Mouse (Mus musculus) CD4-positive, CD25-positive, alpha-beta regulatory T cell, adult 4 months (primary cell): ENCODE results near the gene Hoxa11. TPM values are rescaled to one million over a fixed set of nuclear protein-coding genes. Genes with fewer than 3 reads are reported as not detected.

Source experiments
- ATAC-seq: one replicate; pipeline ENCODE4 v1.8.0; 2017
- polyA plus RNA-seq, 2 experiments: library from polyadenylated mRNA; unstranded; fragments of 100-300 nt; shearing (Covaris generic); gene quantifications; one replicate each; pipeline ENCODE4 v1.2.1; 2017

The Hoxa11 gene
- polyA plus RNA-seq, 2 experiments from 2014 or later: not detected

DNA sequence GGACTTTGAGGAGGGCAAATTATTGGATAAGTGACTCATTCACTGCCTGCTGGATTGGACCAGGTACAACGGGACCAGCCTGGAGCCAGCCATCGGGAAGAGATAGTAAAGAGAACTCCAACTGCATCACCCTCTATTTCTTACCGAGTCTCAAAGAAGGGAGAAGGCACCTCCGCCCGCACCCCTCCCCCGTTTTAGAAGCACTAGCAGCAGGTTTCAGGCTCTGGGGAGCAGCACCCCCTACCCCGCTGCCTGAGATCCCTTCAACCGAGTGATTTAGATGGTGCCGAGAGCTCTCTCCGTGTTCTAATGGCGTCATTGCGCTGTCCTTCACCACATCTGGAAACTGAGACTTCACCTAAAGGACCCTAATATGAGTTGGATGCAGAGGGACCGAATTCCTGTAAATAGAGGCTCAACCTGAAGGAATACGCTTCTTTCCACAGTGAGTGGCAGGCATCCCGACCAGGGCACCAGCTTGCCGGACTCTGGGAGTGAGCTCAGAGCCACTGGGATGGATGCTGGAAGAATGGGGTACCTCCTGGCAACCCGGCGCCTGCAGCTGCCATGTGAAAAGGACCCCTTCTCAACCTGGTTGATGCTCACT, 19.8 kb upstream of the Hoxa11 start:
- ATAC-seq: no peak

DNA sequence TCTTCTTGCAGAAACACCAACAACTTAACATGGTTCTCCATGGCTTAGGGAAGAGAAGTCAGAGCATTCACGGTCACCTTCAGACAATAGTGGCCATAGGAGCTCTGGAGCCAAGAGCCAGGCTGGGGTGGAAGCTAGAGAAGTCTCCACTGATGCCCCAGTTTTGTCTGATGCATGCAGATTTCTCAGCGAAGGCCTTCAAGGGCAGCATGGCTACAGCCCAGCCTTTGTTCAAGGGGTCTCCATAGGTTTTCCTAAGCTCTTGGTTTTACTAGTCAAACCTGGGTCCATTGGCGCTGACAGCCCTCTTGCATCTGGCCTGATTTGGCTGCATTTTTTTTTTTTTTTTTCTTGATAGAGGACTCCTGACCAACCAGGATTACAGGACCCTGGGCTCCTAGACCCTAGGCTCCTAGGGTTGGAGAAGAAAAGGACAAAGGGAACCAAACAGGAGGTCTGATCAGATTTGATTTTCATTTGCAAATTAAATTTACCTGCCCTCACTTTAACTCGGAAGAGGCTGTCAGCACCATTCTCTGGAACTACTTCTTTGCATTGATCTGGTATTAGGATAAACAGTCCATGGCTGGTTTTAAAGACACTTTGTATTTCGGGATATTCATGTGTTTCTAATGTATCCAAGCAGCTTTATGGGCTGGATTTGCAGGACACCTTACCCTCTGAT, 18.6 kb upstream of the Hoxa11 start:
- ATAC-seq: no peak

DNA sequence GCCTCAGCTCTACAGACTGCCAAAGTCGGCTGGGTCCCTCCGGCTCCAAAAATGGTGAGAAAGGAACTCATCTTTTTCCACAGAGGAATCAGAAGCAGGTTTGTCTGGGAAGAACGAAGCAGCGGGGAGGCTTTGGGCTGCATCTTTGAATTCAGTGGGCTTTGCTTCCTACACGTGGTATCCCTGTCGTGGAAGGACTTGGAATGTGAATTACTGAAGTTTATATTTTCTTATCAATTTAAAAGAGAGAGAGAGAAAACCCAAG, 17.6 kb upstream of the Hoxa11 start:
- no peak for ATAC-seq

DNA sequence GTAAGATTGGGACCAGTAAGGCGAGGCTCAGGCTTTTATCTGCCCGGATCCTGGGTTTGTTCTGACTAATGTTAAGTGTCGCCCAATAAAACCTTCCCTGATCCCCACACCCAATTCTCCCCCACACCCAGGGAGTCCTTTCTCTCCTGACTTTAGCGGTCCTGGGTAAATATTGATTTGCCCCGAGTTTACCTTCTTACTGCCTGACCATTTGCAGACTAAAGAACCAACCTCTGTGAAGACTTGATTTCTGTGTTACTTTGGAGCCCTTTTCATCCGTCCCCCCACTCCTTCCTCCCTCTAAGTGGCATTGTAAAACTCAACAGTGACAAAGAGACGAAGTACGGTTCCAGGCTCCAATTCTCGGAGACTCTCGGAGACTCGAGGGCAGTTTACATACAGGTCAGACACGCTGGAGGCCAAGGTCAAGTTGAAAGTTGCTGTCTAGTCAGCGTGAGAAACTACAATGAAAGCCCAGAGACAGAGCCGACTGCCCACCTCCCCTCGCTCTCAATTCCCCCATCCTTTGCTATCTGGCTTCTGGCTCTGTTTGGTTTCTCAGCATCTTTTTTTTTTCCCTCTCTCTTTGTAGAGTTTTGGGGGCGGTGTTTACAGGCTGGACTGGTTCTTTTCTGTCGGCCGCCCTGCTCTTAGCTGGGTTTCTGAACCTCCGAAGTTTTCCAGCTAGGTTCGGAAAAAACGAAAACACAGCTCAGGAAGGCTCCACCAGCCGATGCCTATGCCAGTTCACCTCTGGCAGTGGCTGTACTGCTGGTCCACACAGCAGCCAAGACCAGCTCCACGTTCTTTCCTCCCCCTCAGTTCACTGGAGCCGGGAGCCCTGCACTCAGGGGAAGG, 17.1 kb upstream of the Hoxa11 start:
- no peak for ATAC-seq

DNA sequence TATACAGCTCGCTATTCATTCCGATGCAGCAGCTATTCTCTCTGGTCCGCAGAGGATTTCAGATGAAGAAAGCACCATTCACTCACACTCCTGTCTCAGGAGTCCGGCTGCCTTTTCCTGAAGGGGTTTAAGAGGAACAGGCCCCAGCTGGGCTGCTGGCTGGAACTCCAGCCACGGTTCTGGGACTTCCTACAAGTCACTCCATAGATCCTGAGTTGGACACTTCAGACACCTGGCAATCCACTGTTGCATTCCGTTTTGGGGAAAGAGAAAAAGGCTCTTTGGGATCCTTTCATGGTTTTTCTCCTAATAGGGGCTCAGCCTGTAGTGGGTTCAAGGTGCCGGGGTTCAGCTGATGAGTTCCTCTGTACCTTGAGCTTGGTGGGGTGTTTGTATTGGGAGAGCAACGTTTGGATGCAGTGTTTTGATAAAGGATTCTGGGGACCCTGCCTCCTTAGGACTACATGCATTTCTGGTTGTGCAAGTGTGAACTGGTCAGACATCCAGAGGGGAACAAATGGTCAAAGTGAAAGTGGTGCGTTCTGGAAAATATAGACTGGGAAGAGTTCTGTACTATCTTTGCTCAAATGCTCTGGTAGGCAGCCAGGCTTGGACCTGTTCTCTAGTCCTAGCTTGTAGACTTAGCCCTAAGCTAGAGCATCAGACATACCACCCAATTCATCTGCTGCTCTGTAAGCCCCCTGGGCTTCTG, 16.3 kb upstream of the Hoxa11 start:
- no peak for ATAC-seq

DNA sequence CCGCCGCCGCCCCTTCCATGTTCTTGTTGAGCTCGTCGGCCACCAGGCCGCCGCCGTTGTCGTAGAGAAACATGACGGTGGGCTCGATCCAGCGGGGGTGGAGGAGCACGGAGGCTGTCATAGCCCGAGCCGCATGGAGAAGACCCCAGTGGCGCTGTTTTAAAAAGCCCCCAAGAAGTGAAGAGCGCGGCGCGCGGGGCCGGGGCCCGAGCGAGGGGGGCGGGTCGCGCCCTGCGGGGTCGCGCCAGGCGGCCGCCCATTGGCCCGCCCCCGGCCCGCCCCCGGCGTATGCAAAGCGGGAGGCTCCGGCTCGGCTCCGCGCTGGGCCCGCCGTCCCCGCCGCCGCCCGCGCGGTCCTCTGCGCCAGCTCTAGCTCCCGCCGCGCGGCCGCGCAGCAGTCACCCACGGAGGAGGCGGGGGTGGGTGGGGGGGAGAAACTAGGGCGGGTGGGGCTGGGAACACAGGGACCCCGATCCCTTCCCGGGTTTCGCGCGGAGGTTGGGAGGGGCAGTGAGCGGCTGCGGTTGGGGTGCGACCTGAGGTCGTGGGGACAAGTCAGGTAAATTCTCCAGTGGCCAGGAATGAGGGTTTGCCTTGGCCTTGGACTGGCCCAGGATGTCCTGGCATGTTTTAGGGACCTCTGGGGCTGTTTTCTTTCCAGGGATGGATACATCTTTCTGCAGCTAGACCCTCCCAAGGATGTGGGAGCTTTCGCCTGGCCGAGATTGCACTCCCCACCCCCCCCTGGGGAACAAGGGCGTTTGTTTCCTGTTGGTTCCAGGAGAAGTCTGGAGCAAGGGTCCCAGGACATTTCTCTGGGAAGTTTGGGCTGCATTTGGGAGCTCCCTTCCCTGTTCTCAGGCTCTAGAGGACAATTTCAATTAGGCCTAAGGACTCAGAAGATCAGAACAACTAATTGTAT, 15.3 kb upstream of the Hoxa11 start, which contains the start of gene Hoxa13:
TSS of gene Hoxa13 (minus strand) at position 227 of the 922 bp plus-strand sequence.
- peak; percentile 15 for ATAC-seq

- ATAC-seq: peak; percentile 13
Measured at GRCm38 (mm10) chr6:52259811-52260261, 14.2 kb upstream of the Hoxa11 start.

DNA sequence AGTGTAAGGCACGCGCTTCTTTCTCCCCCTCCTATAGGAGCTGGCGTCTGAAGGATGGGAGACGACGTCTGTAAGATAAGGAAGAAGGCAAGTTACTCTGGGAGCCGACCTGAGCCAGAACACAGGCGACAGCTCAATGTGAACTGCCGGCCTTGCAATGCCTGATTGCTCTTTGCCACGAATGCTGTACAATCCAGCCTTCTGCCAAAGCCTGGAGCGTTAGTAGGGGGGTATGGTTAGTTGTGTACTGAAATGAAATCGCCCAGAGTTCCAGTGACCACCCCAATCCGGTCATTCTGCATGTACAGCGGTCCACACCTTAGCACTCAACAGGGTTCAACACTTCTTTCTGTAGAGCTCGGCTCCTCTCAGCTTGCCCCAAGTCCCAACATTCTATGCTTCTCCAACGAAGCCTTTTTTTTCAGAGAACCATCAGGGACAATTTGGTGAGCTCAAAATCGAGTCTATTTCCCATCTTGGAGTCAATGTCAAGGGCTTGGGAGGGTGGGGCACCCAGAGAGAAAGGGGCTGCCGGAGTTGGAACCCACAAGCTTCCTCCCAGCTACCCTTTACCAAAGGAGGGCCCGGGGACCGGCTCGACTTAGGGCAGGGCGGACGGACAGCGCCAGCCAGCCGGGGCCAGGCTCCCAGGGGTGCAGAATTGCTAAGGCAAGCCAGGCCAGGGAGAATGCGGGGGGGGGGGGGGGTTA, 13.6 kb upstream of the Hoxa11 start:
- ATAC-seq: no peak

DNA sequence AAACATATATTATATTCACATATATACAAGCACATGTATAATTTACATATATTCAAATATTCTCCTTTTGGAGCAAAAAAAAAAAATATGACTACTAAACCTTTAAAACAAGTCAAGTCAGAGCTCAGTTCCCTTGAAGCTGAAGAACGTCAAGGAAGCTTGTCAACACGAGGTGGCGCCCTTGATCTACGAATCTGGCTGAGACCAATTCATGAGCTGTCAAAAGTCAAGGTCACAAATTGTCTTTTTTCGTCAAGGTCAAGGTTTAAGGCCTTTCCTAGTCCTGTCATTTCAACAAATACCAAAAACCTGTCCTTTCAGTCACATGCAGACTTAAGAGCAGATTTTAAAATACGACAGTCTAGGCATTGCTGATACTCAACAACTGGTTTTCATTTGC, 11.3 kb upstream of the Hoxa11 start:
- ATAC-seq: peak; percentile 59

DNA sequence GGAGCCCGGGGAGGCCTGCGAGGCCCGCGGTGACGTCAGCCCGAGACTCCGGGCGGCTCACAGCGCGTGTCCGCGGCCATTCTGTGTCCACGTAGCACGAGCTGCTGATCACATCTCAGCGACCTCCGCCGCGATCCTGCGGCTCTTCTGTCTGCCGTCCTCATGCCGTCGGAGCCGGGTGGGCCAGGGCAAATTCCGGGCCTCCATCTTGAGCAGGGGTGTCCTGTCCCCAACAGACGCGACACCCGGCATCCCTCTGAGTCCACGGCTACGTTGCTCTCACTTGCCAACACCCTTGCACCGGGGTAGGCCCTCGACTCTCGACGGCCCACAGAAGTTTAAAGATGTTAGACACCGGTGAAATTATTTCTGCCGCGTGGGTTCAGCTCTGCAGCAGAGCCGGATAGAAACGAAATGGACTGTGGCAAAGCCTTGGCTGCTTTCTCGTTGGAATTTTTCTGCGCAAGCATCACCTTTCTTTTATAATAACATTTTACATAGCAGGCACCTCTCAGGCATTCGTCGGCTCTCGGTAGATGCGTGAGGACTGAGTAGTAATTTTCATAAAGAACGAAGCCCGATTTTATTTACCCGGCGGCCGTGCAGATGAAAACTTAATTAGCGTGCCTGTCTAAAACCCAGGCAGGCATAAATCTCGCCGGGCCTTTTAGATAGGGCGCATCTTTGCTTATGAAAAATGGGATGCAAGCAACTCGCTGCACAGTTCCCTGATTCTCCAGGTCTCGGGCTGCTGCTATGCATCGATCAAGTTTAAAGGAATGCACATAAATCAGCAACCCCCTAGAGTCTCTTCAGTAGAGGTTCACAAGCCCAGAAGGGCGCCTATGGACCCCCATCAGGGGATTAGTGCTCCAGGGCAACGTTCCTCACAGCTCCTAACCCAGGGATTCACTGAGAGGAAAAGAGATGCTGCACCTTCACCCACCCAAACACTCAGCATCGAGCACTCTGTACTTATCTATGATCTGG, 8.2 kb upstream of the Hoxa11 start:
- peak; percentile 27 for ATAC-seq

DNA sequence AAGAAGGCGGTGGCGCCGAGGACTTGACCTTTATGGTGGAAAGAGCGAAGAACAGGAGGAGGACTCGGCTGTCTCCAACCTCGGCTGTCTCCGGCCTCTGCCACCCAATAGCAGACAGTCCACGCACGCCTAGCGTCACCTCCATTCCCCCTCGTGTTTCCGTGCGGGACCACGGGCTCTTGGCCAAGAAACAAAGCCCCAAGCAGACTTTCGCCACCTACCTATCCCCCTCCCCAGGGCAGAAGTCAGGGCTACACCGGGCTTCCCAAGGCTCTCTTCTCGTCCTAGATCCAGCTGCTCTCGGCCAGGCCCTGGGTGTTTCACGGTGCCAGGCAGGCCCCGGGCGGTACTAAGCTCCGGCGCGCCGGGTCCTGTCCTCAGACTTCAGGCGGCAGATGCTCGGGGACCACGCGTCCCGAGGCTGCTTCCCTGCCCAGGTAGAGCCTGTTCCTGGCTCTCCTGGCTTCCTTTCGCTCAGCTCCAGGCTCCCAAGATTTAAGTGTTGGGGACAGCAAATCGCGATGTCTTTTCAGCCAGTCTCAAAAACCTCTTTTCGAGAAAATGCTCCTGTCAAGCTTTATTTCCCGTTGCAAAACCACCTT, 7.3 kb upstream of the Hoxa11 start:
- peak; percentile 17 for ATAC-seq

DNA sequence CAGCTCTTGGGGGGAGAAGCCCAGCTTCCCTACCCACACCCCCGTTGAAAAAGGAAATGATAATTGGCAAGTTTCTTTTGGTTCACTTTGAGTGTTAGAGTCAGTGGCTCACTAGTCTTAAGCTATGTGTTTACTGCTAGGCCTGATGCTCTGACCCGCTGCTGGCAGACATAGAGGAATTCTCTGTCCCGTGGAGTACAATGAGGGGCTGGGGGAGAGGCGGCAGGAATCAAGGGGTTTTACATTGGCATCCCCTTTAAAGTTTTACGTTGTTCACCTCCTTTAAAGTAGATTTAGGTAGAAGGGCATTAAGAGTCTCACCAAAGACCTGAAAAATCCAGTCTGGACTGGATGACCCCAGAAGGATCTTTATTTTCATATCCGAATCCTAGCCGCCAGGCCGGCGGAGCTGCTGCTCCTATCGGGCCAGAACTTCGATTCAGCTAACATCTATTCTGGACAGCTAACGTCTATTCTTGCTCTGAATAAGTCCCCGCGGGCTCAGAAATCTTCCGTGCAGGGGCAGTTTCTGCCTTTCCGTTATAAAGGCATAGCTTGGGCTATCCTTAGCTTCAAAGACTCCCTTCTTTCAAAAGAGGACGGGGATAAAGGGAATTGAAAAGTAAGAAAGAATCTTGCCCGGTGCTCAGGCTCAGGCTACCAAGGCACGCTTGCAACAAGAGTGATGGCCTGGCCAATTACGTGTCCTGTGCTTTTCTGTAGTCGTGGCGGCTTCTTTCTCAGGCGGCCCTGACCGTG, 6.6 kb upstream of the Hoxa11 start:
- ATAC-seq: no peak

DNA sequence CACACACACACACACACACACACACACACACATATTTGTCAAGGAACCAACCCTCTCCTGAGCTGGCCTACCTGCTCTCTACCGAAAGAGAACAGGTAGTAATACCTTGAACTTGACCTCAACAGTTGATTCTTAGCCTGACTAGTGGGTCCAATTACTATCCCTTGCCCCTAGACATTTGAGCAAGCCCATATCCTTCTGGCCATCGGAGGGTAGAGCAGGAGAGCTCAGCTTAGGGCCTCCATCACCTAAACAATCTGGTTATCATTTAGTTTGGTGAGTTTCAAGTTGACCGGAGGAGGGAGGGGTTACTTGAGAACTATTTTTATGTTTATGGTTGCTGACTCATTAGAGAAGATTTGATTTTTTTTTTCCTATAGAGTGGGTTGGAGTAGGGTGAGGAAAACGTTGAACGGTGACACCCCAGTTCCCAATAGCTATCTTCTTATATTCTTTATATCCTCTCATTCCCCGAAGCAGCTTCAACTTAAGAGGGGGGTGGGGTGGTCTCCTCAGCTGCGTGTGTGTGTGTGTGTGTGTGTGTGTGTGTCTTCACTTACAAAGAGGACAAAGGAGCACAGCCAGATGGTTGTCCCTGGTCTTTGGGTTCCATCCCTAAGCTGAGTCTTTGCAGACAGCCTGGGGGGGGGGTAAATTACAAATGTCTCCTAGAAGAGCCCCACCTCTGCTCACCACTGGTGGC, 5.7 kb upstream of the Hoxa11 start:
- no peak for ATAC-seq

- ATAC-seq: no peak
Measured at GRCm38 (mm10) chr6:52249826-52250225, 4.2 kb upstream of the Hoxa11 start.

DNA sequence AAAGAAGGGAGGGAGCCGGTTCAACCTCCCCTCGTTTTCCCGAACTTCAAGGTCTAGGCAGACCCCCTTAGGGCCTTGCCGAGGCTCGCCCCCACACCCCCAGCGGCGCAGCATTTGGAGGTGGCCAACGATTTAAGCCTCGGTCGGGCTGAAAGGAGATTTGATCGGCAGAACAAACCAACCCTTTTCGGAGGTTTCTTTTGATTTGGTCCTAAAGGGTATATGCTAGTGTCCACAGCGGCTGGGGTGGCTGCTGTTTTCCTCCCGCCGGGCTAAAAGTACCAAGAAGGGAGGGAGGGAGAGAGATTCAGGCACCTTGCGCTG, 3.8 kb upstream of the Hoxa11 start:
- no peak for ATAC-seq

GRCm38 (mm10) chr6:52248638-52249414, 3.2 kb upstream of the Hoxa11 start:
- ATAC-seq: no peak
